Mouse (Mus musculus) limb, embryonic 15.5 days (tissue): ENCODE results near the gene M1ap. TPM values are rescaled to one million over a fixed set of nuclear protein-coding genes. Genes with fewer than 3 reads are reported as not detected.

Experiments
- ATAC-seq: fragments of 200-750 bp; cut with Nextera tagmentation; 2 replicates; pipeline ENCODE4 v1.8.0; 2017; ENCODE audit warnings: low read depth, moderate TSS enrichment; ENCODE audit not compliant: insufficient number of reproducible peaks, low FRiP score, low TSS enrichment
- H3K27ac ChIP-seq: fragments of 300-500 bp; sonication (generic); 2 replicates; pipeline ENCODE4 v1.5.1; 2015; ENCODE audit warnings: moderate library complexity, mild to moderate bottlenecking, inconsistent platforms
- H3K27me3 ChIP-seq: fragments of 300-500 bp; sonication (generic); 2 replicates; pipeline ENCODE4 v1.6.1; 2015; ENCODE audit warnings: inconsistent platforms
- H3K36me3 ChIP-seq: fragments of 300-500 bp; sonication (generic); 2 replicates; pipeline ENCODE4 v1.6.1; 2015; ENCODE audit warnings: inconsistent platforms
- H3K4me1 ChIP-seq: fragments of 300-500 bp; sonication (generic); 2 replicates; pipeline ENCODE4 v1.6.1; 2015; ENCODE audit warnings: inconsistent platforms
- H3K4me2 ChIP-seq: fragments of 300-500 bp; sonication (generic); 2 replicates; pipeline ENCODE4 v1.6.1; 2015; ENCODE audit warnings: mild to moderate bottlenecking, inconsistent platforms
- H3K4me3 ChIP-seq: fragments of 300-500 bp; sonication (generic); 2 replicates; pipeline ENCODE4 v1.5.1; 2015; ENCODE audit warnings: mild to moderate bottlenecking, inconsistent platforms
- H3K9ac ChIP-seq: fragments of 300-500 bp; sonication (generic); 2 replicates; pipeline ENCODE4 v1.6.1; 2015; ENCODE audit warnings: inconsistent platforms
- H3K9me3 ChIP-seq: fragments of 300-500 bp; sonication (generic); 2 replicates; pipeline ENCODE4 v1.6.1; 2016; ENCODE audit warnings: inconsistent platforms
- WGBS: fragments of 180-500 bp; shearing (Covaris S2); methylation state at CpG from one replicate; pipeline ENCODE4 v1.1.7; 2015; 5-methylcytosine and 5-hydroxymethylcytosine counted together
- polyA plus RNA-seq: library from polyadenylated mRNA; unstranded; fragments of >200 nt; fragmentation: Nextera tagmentation; extraction: Ambion mirVana; gene quantifications from 2 replicates; pipeline ENCODE4 v1.2.1, GENCODE M21; 2015

Gene M1ap
- polyA plus RNA-seq, 1 experiment from 2014 or later = 0.86 TPM

- H3K27ac ChIP-seq = no peak overlapping the region
- no peaks in the 10 kb centered on the region for H3K9me3 ChIP-seq
- H3K4me1 ChIP-seq = no peaks in the 10 kb centered on the region
- no peaks in the 10 kb centered on the region for H3K27me3 ChIP-seq
- no peak overlapping the region for H3K4me3 ChIP-seq
- 70% methylated on average over 26 of the region's 26 CpGs for WGBS
- no peak for ATAC-seq
- H3K4me2 ChIP-seq = no peak overlapping the region
- no peaks in the 10 kb centered on the region for H3K36me3 ChIP-seq
- H3K9ac ChIP-seq = no peak overlapping the region
These were observed 29.5 kb upstream of the M1ap start for GRCm38 (mm10) chr6:82917076-82917777.

- Histone ChIP-seq H3K9me3 (no peaks in the 10 kb centered on the region), H3K9ac (no peak overlapping the region), H3K4me1 (no peaks in the 10 kb centered on the region), H3K4me2 (no peak overlapping the region), H3K27me3 (no peaks in the 10 kb centered on the region), H3K4me3 (no peak overlapping the region), H3K36me3 (no peaks in the 10 kb centered on the region), H3K27ac (no peak overlapping the region)
- ATAC-seq = no peak
- WGBS = 18% methylated on average over 8 of the region's 8 CpGs
These were observed 28.9 kb upstream of the M1ap start for GRCm38 (mm10) chr6:82917778-82918129.

GRCm38 (mm10) chr6:82918371-82918770, 28.3 kb upstream of the M1ap start:
- no peaks in the 10 kb centered on the region for H3K9me3 ChIP-seq
- H3K9ac ChIP-seq = no peak overlapping the region
- H3K27ac ChIP-seq = no peak overlapping the region
- H3K36me3 ChIP-seq = no peaks in the 10 kb centered on the region
- 77% methylated on average over 14 of the region's 14 CpGs for WGBS
- no peaks in the 10 kb centered on the region for H3K4me1 ChIP-seq
- ATAC-seq = no peak
- no peak overlapping the region for H3K4me2 ChIP-seq
- no peaks in the 10 kb centered on the region for H3K27me3 ChIP-seq
- H3K4me3 ChIP-seq = no peak overlapping the region

- Histone ChIP-seq H3K27ac (no peak overlapping the region), H3K4me2 (no peak overlapping the region), H3K9me3 (no peaks in the 10 kb centered on the region), H3K4me3 (no peak overlapping the region), H3K27me3 (no peaks in the 10 kb centered on the region), H3K4me1 (no peaks in the 10 kb centered on the region), H3K9ac (no peak overlapping the region), H3K36me3 (no peaks in the 10 kb centered on the region)
- WGBS = 58% methylated on average over 8 of the region's 8 CpGs
- no peak for ATAC-seq
These were observed 27.2 kb upstream of the M1ap start for GRCm38 (mm10) chr6:82919520-82919919.

GRCm38 (mm10) chr6:82921426-82922224, 25.1 kb upstream of the M1ap start:
- ATAC-seq = no peak
- Histone ChIP-seq H3K4me1 (no peaks in the 10 kb centered on the region), H3K4me3 (no peak overlapping the region), H3K9ac (no peak overlapping the region), H3K9me3 (no peaks in the 10 kb centered on the region), H3K36me3 (no peaks in the 10 kb centered on the region), H3K27me3 (no peaks in the 10 kb centered on the region), H3K27ac (no peak overlapping the region), H3K4me2 (no peak overlapping the region)
- 71% methylated on average over 9 of the region's 9 CpGs for WGBS

GRCm38 (mm10) chr6:82925005-82925404, 21.7 kb upstream of the M1ap start:
- Histone ChIP-seq H3K9me3 (no peaks in the 10 kb centered on the region), H3K27me3 (no peaks in the 10 kb centered on the region), H3K27ac (no peak overlapping the region), H3K36me3 (no peaks in the 10 kb centered on the region), H3K4me3 (no peak overlapping the region), H3K4me1 (no peaks in the 10 kb centered on the region), H3K4me2 (no peak overlapping the region), H3K9ac (no peak overlapping the region)
- no peak for ATAC-seq
- WGBS = 56% methylated on average over 3 of the region's 3 CpGs

GRCm38 (mm10) chr6:82926106-82926505, 20.6 kb upstream of the M1ap start:
- no peak overlapping the region for H3K27ac ChIP-seq
- H3K9ac ChIP-seq = no peak overlapping the region
- ATAC-seq = no peak
- 86% methylated on average over 10 of the region's 10 CpGs for WGBS
- H3K4me2 ChIP-seq = no peak overlapping the region
- H3K27me3 ChIP-seq = no peaks in the 10 kb centered on the region
- no peak overlapping the region for H3K4me3 ChIP-seq
- H3K36me3 ChIP-seq = no peaks in the 10 kb centered on the region
- no peaks in the 10 kb centered on the region for H3K4me1 ChIP-seq
- H3K9me3 ChIP-seq = no peaks in the 10 kb centered on the region

- Histone ChIP-seq H3K4me1 (no peaks in the 10 kb centered on the region), H3K9me3 (no peaks in the 10 kb centered on the region), H3K27me3 (no peaks in the 10 kb centered on the region), H3K36me3 (no peaks in the 10 kb centered on the region), H3K4me2 (no peak overlapping the region), H3K4me3 (no peak overlapping the region), H3K9ac (no peak overlapping the region), H3K27ac (no peak overlapping the region)
- WGBS = 82% methylated on average over 7 of the region's 7 CpGs
- ATAC-seq = no peak
These were observed 20.2 kb upstream of the M1ap start for GRCm38 (mm10) chr6:82926528-82926927.

- 72% methylated on average over 5 of the region's 5 CpGs for WGBS
- ATAC-seq = no peak
- Histone ChIP-seq H3K4me3 (no peak overlapping the region), H3K4me2 (no peak overlapping the region), H3K9ac (no peak overlapping the region), H3K9me3 (no peaks in the 10 kb centered on the region), H3K27me3 (no peaks in the 10 kb centered on the region), H3K27ac (no peak overlapping the region), H3K36me3 (no peaks in the 10 kb centered on the region), H3K4me1 (no peaks in the 10 kb centered on the region)
These were observed 19.1 kb upstream of the M1ap start for GRCm38 (mm10) chr6:82927617-82928016.

GRCm38 (mm10) chr6:82934616-82935230, 12.0 kb upstream of the M1ap start:
- Histone ChIP-seq H3K9me3 (no peaks in the 10 kb centered on the region), H3K4me1 (peaks cover 7% of the 10 kb centered on the region; the same call in 1 of the 2 replicates), H3K36me3 (no peaks in the 10 kb centered on the region), H3K27me3 (peaks cover 16% of the 10 kb centered on the region), H3K27ac (no peak overlapping the region), H3K9ac (no peak overlapping the region), H3K4me2 (no peak overlapping the region), H3K4me3 (no peak overlapping the region)
- 90% methylated on average over 3 of the region's 3 CpGs for WGBS
- no peak for ATAC-seq

GRCm38 (mm10) chr6:82939167-82939912, 7.4 kb upstream of the M1ap start, which contains the start of gene Sema4f:
Gene Sema4f (minus strand): TSS chr6:82939769.
- peak; percentile 83 for ATAC-seq
- H3K4me3 ChIP-seq = peak within 1 kb of the TSS; percentile 52
- peaks cover 16% of the 10 kb centered on the region for H3K27me3 ChIP-seq
- H3K9me3 ChIP-seq = no peaks in the 10 kb centered on the region
- H3K27ac ChIP-seq = no peak within 1 kb of the TSS
- no peaks in the 10 kb centered on the region for H3K36me3 ChIP-seq
- H3K4me2 ChIP-seq = peak within 1 kb of the TSS; percentile 91
- WGBS = 2% methylated on average over 42 of the region's 44 CpGs
- peak within 1 kb of the TSS; percentile 42 for H3K9ac ChIP-seq
- H3K4me1 ChIP-seq = peaks cover 7% of the 10 kb centered on the region; the same call in 1 of the 2 replicates
